Mouse (Mus musculus): Measurements from ENCODE around the gene Fam169b. TPM values are rescaled to one million over a fixed set of nuclear protein-coding genes. Genes with fewer than 3 reads are reported as not detected.
A peak's percentile ranks its signal among the peaks of the same experiment; 100 is the strongest.

The Fam169b gene
- polyA plus RNA-seq, 1 experiment = 0.13 TPM

DNA sequence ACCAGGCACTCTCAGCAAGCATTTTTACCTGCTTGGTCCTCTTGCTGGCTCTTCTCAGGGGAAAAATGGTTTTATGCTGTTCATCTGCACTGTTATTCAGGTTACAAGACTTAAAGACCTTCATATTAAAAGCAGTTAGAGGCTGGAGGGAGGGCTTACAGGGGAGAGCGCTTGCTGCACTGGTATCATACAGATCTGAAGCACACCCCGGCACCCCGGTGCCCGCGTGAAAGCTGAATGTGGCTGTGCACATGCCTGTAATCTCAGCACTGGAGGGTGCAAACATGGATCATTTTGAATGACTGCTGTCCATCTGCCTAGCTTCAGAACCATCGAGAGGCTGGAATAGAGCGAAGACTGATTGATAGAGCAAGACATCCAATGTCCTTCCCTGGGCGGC is 15.4 kb downstream of the Fam169b start:
- no peak for DNase-seq
- H3K4me3 ChIP-seq (replicated peaks; ENCODE audit: insufficient read depth, low read depth, low read length) = no peak overlapping the region
- H3K27ac ChIP-seq (ENCODE audit: insufficient read depth, low read length) = no peak overlapping the region
- H3K4me1 ChIP-seq (ENCODE audit: control insufficient read depth, insufficient read depth, low read length) = no peaks in the 10 kb centered on the region
- H3K27me3 ChIP-seq (ENCODE audit: control insufficient read depth, insufficient read depth, low read length) = no peaks in the 10 kb centered on the region
- 89% methylated on average over 8 of the region's 8 CpGs for WGBS
- TF ChIP-seq CTCF (IDR thresholded peaks at IDR 0.05; ENCODE audit: borderline replicate concordance, insufficient read depth, low read depth, low read length) (no peak), POLR2A (IDR thresholded peaks at IDR 0.05; ENCODE audit: borderline replicate concordance, insufficient read depth, low read length) (no peak)

GRCm38 (mm10) chr7:68291603-68292002 is 18.0 kb downstream of the Fam169b start:
- Histone ChIP-seq H3K27me3 (ENCODE audit: control insufficient read depth, insufficient read depth, low read length) (no peaks in the 10 kb centered on the region), H3K4me1 (ENCODE audit: control insufficient read depth, insufficient read depth, low read length) (no peaks in the 10 kb centered on the region), H3K27ac (ENCODE audit: insufficient read depth, low read length) (no peak overlapping the region), H3K4me3 (replicated peaks; ENCODE audit: insufficient read depth, low read depth, low read length) (no peak overlapping the region)
- TF ChIP-seq CTCF (IDR thresholded peaks at IDR 0.05; ENCODE audit: borderline replicate concordance, insufficient read depth, low read depth, low read length) (no peak), POLR2A (IDR thresholded peaks at IDR 0.05; ENCODE audit: borderline replicate concordance, insufficient read depth, low read length) (no peak)
- WGBS = 86% methylated on average over 1 of the region's 1 CpGs
- DNase-seq = no peak

DNA sequence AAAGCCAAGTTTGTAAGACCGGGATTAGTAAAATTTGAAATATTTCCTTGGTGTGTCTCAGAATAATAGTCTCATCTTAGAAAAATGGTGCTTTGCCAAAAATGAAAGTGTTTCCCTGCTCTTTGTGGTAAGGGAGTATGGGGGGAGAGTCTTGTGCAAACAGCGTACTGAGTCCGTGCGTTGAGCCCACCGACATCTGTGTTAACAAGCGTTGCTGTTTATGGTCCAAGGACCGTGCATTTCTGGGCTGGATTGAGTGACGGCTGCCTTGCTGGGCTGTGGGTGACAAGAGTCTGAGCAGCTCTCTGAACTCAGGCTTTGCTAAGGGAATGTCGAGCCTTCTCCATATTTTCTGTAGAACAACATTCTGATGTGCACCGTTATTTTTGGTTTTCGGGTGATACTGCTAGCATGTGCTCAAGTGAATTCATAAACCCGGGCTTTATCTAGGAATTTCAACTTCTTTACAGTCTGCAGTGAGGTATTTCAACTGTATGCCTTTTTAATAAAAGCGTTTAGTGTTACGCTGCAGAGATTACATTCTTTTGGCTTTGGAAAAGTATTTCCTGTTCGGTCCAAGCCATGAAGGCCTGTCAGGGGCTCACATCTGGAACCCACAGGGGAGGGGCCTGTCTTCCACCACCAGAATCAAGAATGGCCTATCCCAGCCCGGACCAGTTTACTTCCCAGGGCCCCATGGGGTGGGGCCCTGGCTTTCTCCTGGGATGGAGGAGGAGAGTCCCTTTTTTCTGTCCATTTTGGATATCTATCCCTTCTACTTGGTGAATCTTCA is 20.6 kb downstream of the Fam169b start:
- Histone ChIP-seq H3K4me1 (ENCODE audit: control insufficient read depth, insufficient read depth, low read length) (no peaks in the 10 kb centered on the region), H3K27ac (ENCODE audit: insufficient read depth, low read length) (no peak overlapping the region), H3K27me3 (ENCODE audit: control insufficient read depth, insufficient read depth, low read length) (no peaks in the 10 kb centered on the region), H3K4me3 (replicated peaks; ENCODE audit: insufficient read depth, low read depth, low read length) (no peak overlapping the region)
- TF ChIP-seq POLR2A (IDR thresholded peaks at IDR 0.05; ENCODE audit: borderline replicate concordance, insufficient read depth, low read length) = no peak
- no peak for TF ChIP-seq CTCF (IDR thresholded peaks at IDR 0.05; ENCODE audit: borderline replicate concordance, insufficient read depth, low read depth, low read length)
- no peak for DNase-seq
- WGBS = 68% methylated on average over 16 of the region's 16 CpGs

GRCm38 (mm10) chr7:68296487-68296886 is 22.8 kb downstream of the Fam169b start:
- no peak for DNase-seq
- H3K27me3 ChIP-seq (ENCODE audit: control insufficient read depth, insufficient read depth, low read length) = no peaks in the 10 kb centered on the region
- no peak overlapping the region for H3K4me3 ChIP-seq (replicated peaks; ENCODE audit: insufficient read depth, low read depth, low read length)
- 91% methylated on average over 5 of the region's 5 CpGs for WGBS
- no peak for TF ChIP-seq POLR2A (IDR thresholded peaks at IDR 0.05; ENCODE audit: borderline replicate concordance, insufficient read depth, low read length)
- TF ChIP-seq CTCF (IDR thresholded peaks at IDR 0.05; ENCODE audit: borderline replicate concordance, insufficient read depth, low read depth, low read length) = no peak
- no peaks in the 10 kb centered on the region for H3K4me1 ChIP-seq (ENCODE audit: control insufficient read depth, insufficient read depth, low read length)
- no peak overlapping the region for H3K27ac ChIP-seq (ENCODE audit: insufficient read depth, low read length)

GRCm38 (mm10) chr7:68298381-68299076 is 24.9 kb downstream of the Fam169b start:
- Histone ChIP-seq H3K4me3 (replicated peaks; ENCODE audit: insufficient read depth, low read depth, low read length) (no peak overlapping the region), H3K27ac (ENCODE audit: insufficient read depth, low read length) (no peak overlapping the region), H3K4me1 (ENCODE audit: control insufficient read depth, insufficient read depth, low read length) (no peaks in the 10 kb centered on the region), H3K27me3 (ENCODE audit: control insufficient read depth, insufficient read depth, low read length) (no peaks in the 10 kb centered on the region)
- TF ChIP-seq CTCF (IDR thresholded peaks at IDR 0.05; ENCODE audit: borderline replicate concordance, insufficient read depth, low read depth, low read length) (no peak), POLR2A (IDR thresholded peaks at IDR 0.05; ENCODE audit: borderline replicate concordance, insufficient read depth, low read length) (no peak)
- DNase-seq = no peak
- 69% methylated on average over 13 of the region's 13 CpGs for WGBS

GRCm38 (mm10) chr7:68301160-68301559 is 27.5 kb downstream of the Fam169b start:
- 88% methylated on average over 7 of the region's 7 CpGs for WGBS
- Histone ChIP-seq H3K4me1 (ENCODE audit: control insufficient read depth, insufficient read depth, low read length) (no peaks in the 10 kb centered on the region), H3K4me3 (replicated peaks; ENCODE audit: insufficient read depth, low read depth, low read length) (no peak overlapping the region), H3K27ac (ENCODE audit: insufficient read depth, low read length) (no peak overlapping the region), H3K27me3 (ENCODE audit: control insufficient read depth, insufficient read depth, low read length) (no peaks in the 10 kb centered on the region)
- no peak for TF ChIP-seq POLR2A (IDR thresholded peaks at IDR 0.05; ENCODE audit: borderline replicate concordance, insufficient read depth, low read length)
- TF ChIP-seq CTCF (IDR thresholded peaks at IDR 0.05; ENCODE audit: borderline replicate concordance, insufficient read depth, low read depth, low read length) = no peak
- DNase-seq = no peak

GRCm38 (mm10) chr7:68302586-68303433 is 29.2 kb downstream of the Fam169b start:
- no peaks in the 10 kb centered on the region for H3K27me3 ChIP-seq (ENCODE audit: control insufficient read depth, insufficient read depth, low read length)
- H3K27ac ChIP-seq (ENCODE audit: insufficient read depth, low read length) = no peak overlapping the region
- peak; percentile 89 for TF ChIP-seq CTCF (IDR thresholded peaks at IDR 0.05; ENCODE audit: borderline replicate concordance, insufficient read depth, low read depth, low read length)
- TF ChIP-seq POLR2A (IDR thresholded peaks at IDR 0.05; ENCODE audit: borderline replicate concordance, insufficient read depth, low read length) = no peak
- 13% methylated on average over 18 of the region's 18 CpGs for WGBS
- H3K4me1 ChIP-seq (ENCODE audit: control insufficient read depth, insufficient read depth, low read length) = no peaks in the 10 kb centered on the region
- peak overlapping the region; percentile 51 for H3K4me3 ChIP-seq (replicated peaks; ENCODE audit: insufficient read depth, low read depth, low read length)
- peak; percentile 62 to 63 for DNase-seq
